In genomic region chr2:26477911-26478310, GRCm38 (mm10) we compare ENCODE assay signal across 20 mouse cellular contexts. TPM values are rescaled to one million over a fixed set of nuclear protein-coding genes. Genes with fewer than 3 reads are reported as not detected.
A peak's percentile ranks its signal among the peaks of the same experiment; 100 is the strongest.
DNase-seq lines count a peak whose midpoint lies in the region; ATAC-seq and TF ChIP-seq lines count a peak whose summit lies in the region.
"Had no signal": no experiment of that assay in that cellular context is flagged by ENCODE, and none has a peak within 500 bp of the region (broad histone marks: within the 10 kb centered on the region; RNA-seq: fewer than 3 reads in every experiment).

No protein-coding gene starts in this region.

- no peaks in the 10 kb centered on the region for H3K27me3 ChIP-seq in forebrain, embryonic 12.5 days
- no peaks in the 10 kb centered on the region for H3K27me3 ChIP-seq in forebrain, postnatal 0 days (ENCODE audit: insufficient read depth, low read length)
- no peaks in the 10 kb centered on the region for H3K27me3 ChIP-seq in heart, embryonic 13.5 days (replicated peaks)
- H3K27me3 ChIP-seq in hindbrain, embryonic 12.5 days, result no peaks in the 10 kb centered on the region
- no peaks in the 10 kb centered on the region for H3K27me3 ChIP-seq in hindbrain, postnatal 0 days (ENCODE audit: insufficient read depth, low read length)
- H3K27me3 ChIP-seq in neural tube, embryonic 11.5 days (ENCODE audit: control insufficient read depth, insufficient read depth, low read length), result no peaks in the 10 kb centered on the region
- H3K27me3 ChIP-seq in neural tube, embryonic 15.5 days (replicated peaks), result no peaks in the 10 kb centered on the region

- H3K27ac ChIP-seq in forebrain, embryonic 12.5 days, result peak overlapping the region; percentile 86; the same call in 1 of the 2 replicates
- H3K27ac ChIP-seq in forebrain, postnatal 0 days (ENCODE audit: low read depth, low read length), result no peak overlapping the region
- peak overlapping the region; percentile 87 for H3K27ac ChIP-seq in heart, embryonic 13.5 days (replicated peaks)
- H3K27ac ChIP-seq in hindbrain, embryonic 12.5 days, result peak overlapping the region; percentile 70
- H3K27ac ChIP-seq in hindbrain, postnatal 0 days, result no peak overlapping the region
- H3K27ac ChIP-seq in neural tube, embryonic 11.5 days (ENCODE audit: low read depth, low read length), result 0 out of 2 replicates have a peak overlapping the region, but pooled peaks have one; percentile 60
- no peak overlapping the region for H3K27ac ChIP-seq in neural tube, embryonic 15.5 days (replicated peaks)
- H3K27ac ChIP-seq: liver, embryonic 14.5 days had no signal

- no peak for TF ChIP-seq CTCF in forebrain, postnatal 0 days (IDR thresholded peaks at IDR 0.05; ENCODE audit: low read depth)
- TF ChIP-seq CTCF in hindbrain, postnatal 0 days (IDR thresholded peaks at IDR 0.05; ENCODE audit: low read depth), result no peak

- no peak for ATAC-seq in forebrain, embryonic 12.5 days (ENCODE audit: low FRiP score)
- ATAC-seq in forebrain, postnatal 0 days, result no peak
- ATAC-seq in heart, embryonic 13.5 days (ENCODE audit: extremely low read depth, insufficient number of reproducible peaks, low FRiP score, low TSS enrichment), result no peak
- no peak for ATAC-seq in hindbrain, embryonic 12.5 days (ENCODE audit: low FRiP score)
- no peak for ATAC-seq in hindbrain, postnatal 0 days
- ATAC-seq in neural tube, embryonic 11.5 days (ENCODE audit: insufficient read depth, low FRiP score, low TSS enrichment), result no peak
- ATAC-seq in neural tube, embryonic 15.5 days (ENCODE audit: low FRiP score), result no peak
- ATAC-seq: activated CD4-positive, CD25-positive, alpha-beta regulatory T cell, adult 4 months; CD4-positive, CD25-positive, alpha-beta regulatory T cell, adult 4 months had no signal

- no peaks in the 10 kb centered on the region for H3K9me3 ChIP-seq in forebrain, embryonic 12.5 days
- H3K9me3 ChIP-seq in forebrain, postnatal 0 days (ENCODE audit: low read length), result no peaks in the 10 kb centered on the region
- H3K9me3 ChIP-seq in heart, embryonic 13.5 days, result no peaks in the 10 kb centered on the region
- no peaks in the 10 kb centered on the region for H3K9me3 ChIP-seq in hindbrain, embryonic 12.5 days (replicated peaks)
- H3K9me3 ChIP-seq in hindbrain, postnatal 0 days (ENCODE audit: low read length), result no peaks in the 10 kb centered on the region
- H3K9me3 ChIP-seq in neural tube, embryonic 11.5 days (ENCODE audit: control insufficient read depth, low read length), result no peaks in the 10 kb centered on the region
- H3K9me3 ChIP-seq in neural tube, embryonic 15.5 days (replicated peaks), result no peaks in the 10 kb centered on the region

- H3K36me3 ChIP-seq in forebrain, embryonic 12.5 days (replicated peaks), result peaks cover 99% of the 10 kb centered on the region
- peaks cover 19% of the 10 kb centered on the region; the same call in 1 of the 2 replicates for H3K36me3 ChIP-seq in forebrain, postnatal 0 days (ENCODE audit: insufficient read depth)
- H3K36me3 ChIP-seq in heart, embryonic 13.5 days, result peaks cover 82% of the 10 kb centered on the region
- peaks cover 88% of the 10 kb centered on the region for H3K36me3 ChIP-seq in hindbrain, embryonic 12.5 days
- H3K36me3 ChIP-seq in hindbrain, postnatal 0 days (ENCODE audit: insufficient read depth, low read length), result peaks cover 4% of the 10 kb centered on the region; the same call in 1 of the 2 replicates
- H3K36me3 ChIP-seq in neural tube, embryonic 11.5 days (ENCODE audit: control insufficient read depth, insufficient read depth, low read length), result peaks cover 48% of the 10 kb centered on the region
- peaks cover 4% of the 10 kb centered on the region; the same call in 1 of the 2 replicates for H3K36me3 ChIP-seq in neural tube, embryonic 15.5 days

- DNase-seq in forebrain, postnatal 0 days, result no peak
- no peak for DNase-seq in heart, adult 18-20 months
- DNase-seq in hindbrain, postnatal 0 days (ENCODE audit: low spot score), result no peak
- no peak for DNase-seq in neural tube, embryonic 11.5 days (ENCODE audit: low spot score)
- DNase-seq: adrenal gland, postnatal 14 days; cerebellum, adult 11 months; cerebellum, postnatal 10 days; embryo, embryonic 11 days; kidney, adult 18-20 months; kidney, postnatal 14 days; layer of hippocampus, postnatal 36 days; thymus, postnatal 14 days had no signal

- H3K4me3 ChIP-seq in forebrain, embryonic 12.5 days (replicated peaks), result no peak overlapping the region
- H3K4me3 ChIP-seq in forebrain, postnatal 0 days (ENCODE audit: low read depth, low read length), result no peak overlapping the region
- H3K4me3 ChIP-seq in heart, embryonic 13.5 days, result no peak overlapping the region
- no peak overlapping the region for H3K4me3 ChIP-seq in hindbrain, embryonic 12.5 days
- H3K4me3 ChIP-seq in hindbrain, postnatal 0 days (ENCODE audit: low read length), result no peak overlapping the region
- no peak overlapping the region for H3K4me3 ChIP-seq in neural tube, embryonic 11.5 days (ENCODE audit: low read depth, low read length)
- no peak overlapping the region for H3K4me3 ChIP-seq in neural tube, embryonic 15.5 days (replicated peaks)
- H3K4me3 ChIP-seq: layer of hippocampus, adult 2 months had no signal

- H3K4me1 ChIP-seq in forebrain, embryonic 12.5 days, result peaks cover 63% of the 10 kb centered on the region
- no peaks in the 10 kb centered on the region; the same call in 1 of the 2 replicates for H3K4me1 ChIP-seq in forebrain, postnatal 0 days (ENCODE audit: insufficient read depth)
- H3K4me1 ChIP-seq in heart, embryonic 13.5 days, result peaks cover 43% of the 10 kb centered on the region
- peaks cover 65% of the 10 kb centered on the region for H3K4me1 ChIP-seq in hindbrain, embryonic 12.5 days
- H3K4me1 ChIP-seq in hindbrain, postnatal 0 days (ENCODE audit: insufficient read depth, low read length), result peaks cover 19% of the 10 kb centered on the region
- peaks cover 35% of the 10 kb centered on the region for H3K4me1 ChIP-seq in neural tube, embryonic 11.5 days (ENCODE audit: control insufficient read depth, insufficient read depth, low read length)
- peaks cover 64% of the 10 kb centered on the region for H3K4me1 ChIP-seq in neural tube, embryonic 15.5 days

- H3K9ac ChIP-seq in forebrain, embryonic 12.5 days, result no peak overlapping the region
- H3K9ac ChIP-seq in forebrain, postnatal 0 days, result no peak overlapping the region
- 0 out of 2 replicates have a peak overlapping the region, but pooled peaks have one; percentile 37 for H3K9ac ChIP-seq in heart, embryonic 13.5 days
- H3K9ac ChIP-seq in hindbrain, embryonic 12.5 days, result no peak overlapping the region
- no peak overlapping the region for H3K9ac ChIP-seq in hindbrain, postnatal 0 days (replicated peaks; ENCODE audit: low read length)
- no peak overlapping the region for H3K9ac ChIP-seq in neural tube, embryonic 11.5 days (ENCODE audit: low read length)
- H3K9ac ChIP-seq in neural tube, embryonic 15.5 days (replicated peaks), result no peak overlapping the region
- H3K9ac ChIP-seq: liver, embryonic 14.5 days had no signal

- 98% methylated on average over 7 of the region's 7 CpGs for WGBS in forebrain, embryonic 12.5 days
- 94% methylated on average over 7 of the region's 7 CpGs for WGBS in forebrain, postnatal 0 days
- WGBS in heart, embryonic 13.5 days, result 89% methylated on average over 7 of the region's 7 CpGs
- 94% methylated on average over 7 of the region's 7 CpGs for WGBS in hindbrain, embryonic 12.5 days
- whole genome bisulfite sequencing in hindbrain, postnatal 0 days, result 95% methylated on average over 7 of the region's 7 CpGs
- WGBS in neural tube, embryonic 11.5 days, result 94% methylated on average over 7 of the region's 7 CpGs
- WGBS in neural tube, embryonic 15.5 days, result 95% methylated on average over 7 of the region's 7 CpGs

- H3K4me2 ChIP-seq in forebrain, embryonic 12.5 days, result no peak overlapping the region
- no peak overlapping the region for H3K4me2 ChIP-seq in forebrain, postnatal 0 days (ENCODE audit: low read depth)
- no peak overlapping the region for H3K4me2 ChIP-seq in heart, embryonic 13.5 days
- no peak overlapping the region for H3K4me2 ChIP-seq in hindbrain, embryonic 12.5 days (replicated peaks)
- no peak overlapping the region for H3K4me2 ChIP-seq in hindbrain, postnatal 0 days (ENCODE audit: low read depth, low read length)
- no peak overlapping the region for H3K4me2 ChIP-seq in neural tube, embryonic 11.5 days (ENCODE audit: low read depth)
- H3K4me2 ChIP-seq in neural tube, embryonic 15.5 days, result no peak overlapping the region

RNA-seq across cellular contexts. Expression of gene Sec16a, which starts 32.9 kb away (rescaled TPM):
- polyA plus RNA-seq in forebrain, embryonic 12.5 days (2016; fragmentation: Nextera tagmentation; extraction: Ambion mirVana), result 30.0 and 33.9 TPM in 2 replicates
- total RNA-seq in forebrain, postnatal 0 days (2014; rRNA removed), result 52.6 and 65.6 TPM in 2 replicates
- 9.0 and 10.9 TPM in 2 replicates for polyA plus RNA-seq in forebrain, postnatal 0 days (2015; fragmentation: Nextera tagmentation; extraction: Ambion mirVana)
- polyA plus RNA-seq in heart, embryonic 13.5 days (2015; fragmentation: Nextera tagmentation; extraction: Ambion mirVana), result 12.8 and 13.8 TPM in 2 replicates
- total RNA-seq in heart, adult 18-20 months (2021), result 10 to 100 TPM; 38.9 to 39.2 TPM
- polyA plus RNA-seq in hindbrain, embryonic 12.5 days (2016; fragmentation: Nextera tagmentation; extraction: Ambion mirVana), result 32.3 and 35.3 TPM in 2 replicates
- total RNA-seq in hindbrain, postnatal 0 days (2014; rRNA removed), result 60.9 and 89.2 TPM in 2 replicates
- polyA plus RNA-seq in hindbrain, postnatal 0 days (2015; fragmentation: Nextera tagmentation; extraction: Ambion mirVana), result 9.9 and 10.5 TPM in 2 replicates
- polyA plus RNA-seq in neural tube, embryonic 11.5 days (2014; fragmentation: Nextera tagmentation; extraction: Ambion mirVana), result 40.2 and 40.5 TPM in 2 replicates
- 16.7 and 17.2 TPM in 2 replicates for polyA plus RNA-seq in neural tube, embryonic 15.5 days (2015; fragmentation: Nextera tagmentation; extraction: Ambion mirVana)

RNA-seq across cellular contexts. Expression of gene Notch1, which starts 38.6 kb away (rescaled TPM):
- polyA plus RNA-seq in forebrain, embryonic 12.5 days (2016; fragmentation: Nextera tagmentation; extraction: Ambion mirVana), result 49.5 and 61.8 TPM in 2 replicates
- 23.8 and 38.7 TPM in 2 replicates for total RNA-seq in forebrain, postnatal 0 days (2014; rRNA removed)
- polyA plus RNA-seq in forebrain, postnatal 0 days (2015; fragmentation: Nextera tagmentation; extraction: Ambion mirVana), result 5.0 and 6.8 TPM in 2 replicates
- polyA plus RNA-seq in heart, embryonic 13.5 days (2015; fragmentation: Nextera tagmentation; extraction: Ambion mirVana), result 11.4 and 12.1 TPM in 2 replicates
- total RNA-seq in heart, adult 18-20 months (2021), result 10 to 100 TPM; 29.8 to 30.5 TPM
- polyA plus RNA-seq in hindbrain, embryonic 12.5 days (2016; fragmentation: Nextera tagmentation; extraction: Ambion mirVana), result 38.0 and 41.0 TPM in 2 replicates
- total RNA-seq in hindbrain, postnatal 0 days (2014; rRNA removed), result 75.2 and 75.9 TPM in 2 replicates
- polyA plus RNA-seq in hindbrain, postnatal 0 days (2015; fragmentation: Nextera tagmentation; extraction: Ambion mirVana), result 9.2 and 10.0 TPM in 2 replicates
- polyA plus RNA-seq in neural tube, embryonic 11.5 days (2014; fragmentation: Nextera tagmentation; extraction: Ambion mirVana), result 56.9 and 60.4 TPM in 2 replicates
- polyA plus RNA-seq in neural tube, embryonic 15.5 days (2015; fragmentation: Nextera tagmentation; extraction: Ambion mirVana), result 11.7 and 22.6 TPM in 2 replicates

Comparison
In these comparisons a context has a peak if more than half of its experiments do, and no peak if none do; other contexts are left out.
1. H3K27ac ChIP-seq: peak in forebrain, embryonic 12.5 days (single experiment), heart, embryonic 13.5 days (single experiment), hindbrain, embryonic 12.5 days (single experiment) and neural tube, embryonic 11.5 days (single experiment); none in forebrain, postnatal 0 days (single experiment), hindbrain, postnatal 0 days (single experiment) and neural tube, embryonic 15.5 days (single experiment).